Mouse (Mus musculus): Measurements from ENCODE around the gene Dnajb1. TPM values are rescaled to one million over a fixed set of nuclear protein-coding genes. Genes with fewer than 3 reads are reported as not detected.

Dnajb1 gene
- total RNA-seq, 2 experiments from 2014 or later, result 50.1 to 71.0 TPM

- no peak for DNase-seq (ENCODE audit: extremely low spot score in 1 of 2, low spot score in 2 of 2)
- intact Hi-C loops (cut with DNase I), result no loop called here
- TF ChIP-seq CTCF (IDR thresholded peaks at IDR 0.05), result peak; percentile 66
- Histone ChIP-seq H3K4me3 (no peak overlapping the region), H3K27ac (no peak overlapping the region)
Measured at GRCm38 (mm10) chr8:83596369-83596768, 11.6 kb upstream of the Dnajb1 start.

GRCm38 (mm10) chr8:83598146-83598545, 9.8 kb upstream of the Dnajb1 start:
- H3K4me3 ChIP-seq, result no peak overlapping the region
- no peak overlapping the region for H3K27ac ChIP-seq
- TF ChIP-seq CTCF (IDR thresholded peaks at IDR 0.05), result peak; percentile 6; the same call in 1 of the 2 replicates
- DNase-seq (ENCODE audit: extremely low spot score in 1 of 2, low spot score in 2 of 2), result no peak
- intact Hi-C loops (cut with DNase I), result no loop called here

- intact Hi-C loops (cut with DNase I), result no loop called here
- no peak overlapping the region for H3K4me3 ChIP-seq
- H3K27ac ChIP-seq, result no peak overlapping the region
- DNase-seq (ENCODE audit: extremely low spot score in 1 of 2, low spot score in 2 of 2), result no peak
- TF ChIP-seq CTCF (IDR thresholded peaks at IDR 0.05), result no peak
Measured at GRCm38 (mm10) chr8:83599814-83600213, 8.2 kb upstream of the Dnajb1 start.

- no peak for DNase-seq (ENCODE audit: extremely low spot score in 1 of 2, low spot score in 2 of 2)
- no peak for TF ChIP-seq CTCF (IDR thresholded peaks at IDR 0.05)
- H3K27ac ChIP-seq, result peak overlapping the region; percentile 59
- intact Hi-C loops (cut with DNase I), result no loop called here
- H3K4me3 ChIP-seq, result no peak overlapping the region
Measured at GRCm38 (mm10) chr8:83602650-83603029, 5.4 kb upstream of the Dnajb1 start.

GRCm38 (mm10) chr8:83608398-83608829, 421 bp downstream of the Dnajb1 start:
- intact Hi-C loops (cut with DNase I), result loop anchor here (2.0 to 5.0 kb wide), 2 partner anchors 44 to 289 kb away; partner anchors contain the start of gene Gipc1

GRCm38 (mm10) chr8:83609086-83609485, 1.1 kb downstream of the Dnajb1 start:
- no peak for DNase-seq (ENCODE audit: extremely low spot score in 1 of 2, low spot score in 2 of 2)
- Histone ChIP-seq H3K27ac (peak overlapping the region; percentile 98), H3K4me3 (peak overlapping the region; percentile 82)
- no peak for TF ChIP-seq CTCF (IDR thresholded peaks at IDR 0.05)
- intact Hi-C loops (cut with DNase I), result loop anchor here (2.0 to 5.0 kb wide), 2 partner anchors 44 to 288 kb away; partner anchors contain the start of gene Gipc1

More at GRCm38 (mm10) chr8:83608398-83608829, 421 bp downstream of the Dnajb1 start:
- DNase-seq (ENCODE audit: extremely low spot score in 1 of 2, low spot score in 2 of 2), result peak; percentile 78 to 82
- Histone ChIP-seq H3K4me3 (peak overlapping the region; percentile 82), H3K27ac (peak overlapping the region; percentile 98)
- no peak; the same call in 1 of the 2 replicates for TF ChIP-seq CTCF (IDR thresholded peaks at IDR 0.05)

GRCm38 (mm10) chr8:83609547-83610180, 1.7 kb downstream of the Dnajb1 start:
- H3K4me3 ChIP-seq, result peak overlapping the region; percentile 82
- DNase-seq (ENCODE audit: extremely low spot score in 1 of 2, low spot score in 2 of 2), result no peak
- no peak for TF ChIP-seq CTCF (IDR thresholded peaks at IDR 0.05)
- intact Hi-C loops (cut with DNase I), result loop anchor here (2.0 to 5.0 kb wide), 2 partner anchors 43 to 288 kb away; partner anchors contain the start of gene Gipc1
- H3K27ac ChIP-seq, result peak overlapping the region; percentile 98

GRCm38 (mm10) chr8:83611921-83612320, 3.9 kb downstream of the Dnajb1 start:
- TF ChIP-seq CTCF (IDR thresholded peaks at IDR 0.05), result no peak
- H3K27ac ChIP-seq, result no peak overlapping the region
- no peak overlapping the region for H3K4me3 ChIP-seq
- no peak for DNase-seq (ENCODE audit: extremely low spot score in 1 of 2, low spot score in 2 of 2)
- intact Hi-C loops (cut with DNase I), result no loop called here

- intact Hi-C loops (cut with DNase I), result no loop called here
- no peak overlapping the region for H3K4me3 ChIP-seq
- no peak for TF ChIP-seq CTCF (IDR thresholded peaks at IDR 0.05)
- no peak overlapping the region for H3K27ac ChIP-seq
- no peak for DNase-seq (ENCODE audit: extremely low spot score in 1 of 2, low spot score in 2 of 2)
Measured at GRCm38 (mm10) chr8:83613695-83614094, 5.7 kb downstream of the Dnajb1 start.

- intact Hi-C loops (cut with DNase I), result no loop called here
- peak overlapping the region; percentile 69 for H3K27ac ChIP-seq
- no peak overlapping the region for H3K4me3 ChIP-seq
- DNase-seq (ENCODE audit: extremely low spot score in 1 of 2, low spot score in 2 of 2), result no peak
- TF ChIP-seq CTCF (IDR thresholded peaks at IDR 0.05), result no peak
Measured at GRCm38 (mm10) chr8:83616625-83617024, 8.6 kb downstream of the Dnajb1 start.

GRCm38 (mm10) chr8:83617111-83617510, 9.1 kb downstream of the Dnajb1 start:
- DNase-seq (ENCODE audit: extremely low spot score in 1 of 2, low spot score in 2 of 2), result no peak
- H3K27ac ChIP-seq, result peak overlapping the region; percentile 69
- TF ChIP-seq CTCF (IDR thresholded peaks at IDR 0.05), result no peak
- H3K4me3 ChIP-seq, result no peak overlapping the region
- intact Hi-C loops (cut with DNase I), result no loop called here

GRCm38 (mm10) chr8:83618566-83618965, 10.6 kb downstream of the Dnajb1 start:
- DNase-seq (ENCODE audit: extremely low spot score in 1 of 2, low spot score in 2 of 2), result no peak
- TF ChIP-seq CTCF (IDR thresholded peaks at IDR 0.05), result no peak
- intact Hi-C loops (cut with DNase I), result no loop called here
- Histone ChIP-seq H3K4me3 (no peak overlapping the region), H3K27ac (no peak overlapping the region)
